Mouse (Mus musculus) kidney, adult 2 months (tissue): ENCODE measurements around the gene Elp4. TPM values are rescaled to one million over a fixed set of nuclear protein-coding genes. Genes with fewer than 3 reads are reported as not detected.

Source experiments
- DNase-seq: peaks from one replicate; pipeline ENCODE4 v3.0.0; 2021
- H3K27ac ChIP-seq: fragments of 200-500 bp; 2 replicates; pipeline ENCODE4 v1.5.1; 2012; ENCODE audit warnings: low read depth, low read length, control low read depth, inconsistent platforms; ENCODE audit not compliant: insufficient read depth
- H3K27me3 ChIP-seq: fragments of 200-500 bp; replicated peaks from 2 replicates; pipeline ENCODE4 v1.6.1; 2012; ENCODE audit warnings: mild to moderate bottlenecking, moderate library complexity, low read length, inconsistent platforms; ENCODE audit not compliant: control insufficient read depth, insufficient read depth
- H3K36me3 ChIP-seq: fragments of 200-500 bp; 2 replicates; pipeline ENCODE4 v1.6.1; 2012; ENCODE audit warnings: mild to moderate bottlenecking, moderate library complexity, low read length, inconsistent platforms; ENCODE audit not compliant: control insufficient read depth, insufficient read depth
- H3K4me1 ChIP-seq: fragments of 200-500 bp; 2 replicates; pipeline ENCODE4 v1.6.1; 2011; ENCODE audit warnings: low read length; ENCODE audit not compliant: control insufficient read depth, insufficient read depth
- H3K4me3 ChIP-seq: fragments of 200-500 bp; 2 replicates; pipeline ENCODE4 v1.5.1; 2011; ENCODE audit warnings: mild to moderate bottlenecking, low read depth, low read length, control low read depth; ENCODE audit not compliant: insufficient read depth
- CTCF ChIP-seq: fragments of 200-500 bp; conservative IDR thresholded peaks from 2 replicates; pipeline ENCODE4 v1.5.1; 2011; ENCODE audit warnings: low read depth, mild to moderate bottlenecking, control low read depth, low read length, moderate library complexity, mixed read lengths; ENCODE audit not compliant: insufficient read depth, insufficient read length
- POLR2A ChIP-seq: fragments of 200-500 bp; IDR thresholded peaks from one replicate; pipeline ENCODE4 v1.6.1; 2011; ENCODE audit warnings: low read depth, low read length, control low read depth
- WGBS: fragments of 180-500 bp; shearing (Covaris S2); methylation state at CpG from one replicate; pipeline ENCODE4 v1.1.7; 2018; 5-methylcytosine and 5-hydroxymethylcytosine counted together
- polyA plus RNA-seq: library from polyadenylated mRNA; depleted of rRNA; stranded (reverse); fragments of >200 nt; gene quantifications from 2 replicates; pipeline ENCODE4 v1.2.3, GENCODE M21; 2012

Gene Elp4
- polyA plus RNA-seq, 1 experiment, result 3.3 TPM

DNA sequence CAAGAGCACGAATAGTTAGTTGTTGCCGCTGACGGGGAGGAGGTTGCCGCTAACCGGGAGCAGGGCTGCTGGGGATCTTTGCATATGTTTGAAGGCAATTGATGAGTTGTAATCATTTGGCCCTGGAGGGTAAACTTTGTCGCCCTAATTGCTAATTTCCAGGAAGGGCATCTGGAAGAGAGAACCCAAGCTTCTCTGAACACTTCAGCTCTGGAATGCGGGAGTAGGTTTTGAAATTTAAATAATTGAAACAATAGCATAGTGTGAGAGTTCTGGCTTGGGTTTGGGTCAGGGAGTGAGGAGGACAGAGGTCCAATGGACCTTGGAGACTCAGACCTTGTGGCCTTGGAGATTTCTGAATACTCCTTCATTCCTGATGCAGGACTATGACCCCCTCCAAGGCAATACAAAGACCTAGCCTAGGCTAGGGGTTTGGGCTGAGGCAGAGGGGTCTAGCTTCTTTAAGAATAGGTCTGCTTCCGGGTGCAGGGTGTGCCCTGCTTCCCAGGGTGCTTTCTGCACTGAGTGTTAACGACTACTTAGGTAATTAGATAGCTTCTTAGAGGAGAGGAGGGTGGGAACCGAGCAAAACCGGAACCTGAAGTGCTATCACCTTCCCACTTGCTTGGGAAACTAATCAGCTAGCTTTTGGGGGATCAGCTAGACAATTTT is 226.8 kb downstream of the Elp4 start:
- no peak for TF ChIP-seq CTCF
- TF ChIP-seq POLR2A, result no peak
- WGBS, result 10% methylated on average over 11 of the region's 11 CpGs
- H3K36me3 ChIP-seq, result no peaks in the 10 kb centered on the region
- H3K4me3 ChIP-seq, result no peak overlapping the region
- H3K27ac ChIP-seq, result no peak overlapping the region
- H3K4me1 ChIP-seq, result peaks cover 8% of the 10 kb centered on the region; the same call in 1 of the 2 replicates
- DNase-seq, result no peak
- peaks cover 20% of the 10 kb centered on the region for H3K27me3 ChIP-seq

- peaks cover 8% of the 10 kb centered on the region; the same call in 1 of the 2 replicates for H3K4me1 ChIP-seq
- no peak for TF ChIP-seq POLR2A
- TF ChIP-seq CTCF, result no peak
- H3K4me3 ChIP-seq, result no peak overlapping the region
- WGBS, result 4% methylated on average over 11 of the region's 11 CpGs
- no peak overlapping the region for H3K27ac ChIP-seq
- no peaks in the 10 kb centered on the region for H3K36me3 ChIP-seq
- peaks cover 20% of the 10 kb centered on the region for H3K27me3 ChIP-seq
- no peak for DNase-seq
Observed at GRCm38 (mm10) chr2:105676909-105677433, 227.4 kb downstream of the Elp4 start.

DNA sequence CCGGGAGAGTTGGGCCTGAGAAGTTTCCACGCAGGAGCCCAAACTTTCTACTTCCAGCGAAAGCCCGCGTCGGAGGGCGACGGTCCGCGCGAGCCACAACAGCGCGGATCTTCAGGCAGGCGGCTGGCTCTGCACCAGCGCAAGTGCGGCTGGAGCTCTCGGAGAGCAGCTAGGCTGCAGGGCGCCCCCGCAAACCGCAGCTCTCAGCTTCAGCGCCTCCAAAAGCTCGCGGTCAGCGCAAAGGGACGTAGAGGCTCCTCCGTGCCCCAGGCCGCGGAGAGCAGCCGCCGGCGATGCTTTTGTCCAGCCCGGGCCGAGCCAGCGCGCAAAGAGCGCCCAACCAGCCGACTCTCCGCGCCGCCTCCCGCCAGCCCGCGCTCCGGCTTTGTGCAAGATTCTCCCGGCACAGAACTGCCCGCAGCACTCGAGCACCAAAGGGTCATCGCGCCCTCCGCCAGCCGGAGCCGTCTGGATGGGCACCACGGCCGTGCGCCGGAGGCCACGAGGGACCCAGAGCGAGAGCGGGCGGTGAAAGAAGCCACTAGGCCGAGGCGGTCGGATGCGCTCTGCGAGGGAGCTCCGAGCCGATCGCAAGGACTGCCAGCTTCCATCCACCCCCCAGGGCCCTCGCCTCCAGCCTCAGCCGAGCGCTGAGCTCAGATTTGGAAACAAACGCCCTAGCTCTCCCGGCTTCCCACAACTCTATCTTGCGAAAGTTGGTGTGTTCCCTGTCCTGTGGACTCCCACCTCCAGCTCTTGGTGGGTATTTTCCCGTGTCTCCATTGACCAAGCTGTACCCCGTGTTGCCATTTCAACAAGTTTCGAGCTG is 228.1 kb downstream of the Elp4 start:
- Histone ChIP-seq H3K27ac (no peak overlapping the region), H3K4me3 (peak overlapping the region; percentile 21; the same call in 1 of the 2 replicates), H3K27me3 (peaks cover 20% of the 10 kb centered on the region), H3K36me3 (no peaks in the 10 kb centered on the region), H3K4me1 (peaks cover 8% of the 10 kb centered on the region; the same call in 1 of the 2 replicates)
- 2% methylated on average over 72 of the region's 77 CpGs for WGBS
- no peak for DNase-seq
- TF ChIP-seq CTCF (no peak), POLR2A (no peak)

- H3K36me3 ChIP-seq, result no peaks in the 10 kb centered on the region
- 3% methylated on average over 11 of the region's 11 CpGs for WGBS
- peak overlapping the region; percentile 21; the same call in 1 of the 2 replicates for H3K4me3 ChIP-seq
- no peak for TF ChIP-seq POLR2A
- TF ChIP-seq CTCF, result no peak
- no peak overlapping the region for H3K27ac ChIP-seq
- no peak for DNase-seq
- peaks cover 17% of the 10 kb centered on the region for H3K27me3 ChIP-seq
- peaks cover 8% of the 10 kb centered on the region; the same call in 1 of the 2 replicates for H3K4me1 ChIP-seq
Observed at GRCm38 (mm10) chr2:105675730-105676079, 228.7 kb downstream of the Elp4 start.

GRCm38 (mm10) chr2:105674875-105675729 is 229.3 kb downstream of the Elp4 start:
- Histone ChIP-seq H3K27ac (no peak overlapping the region), H3K4me3 (peak overlapping the region; percentile 2; the same call in 1 of the 2 replicates), H3K27me3 (peaks cover 15% of the 10 kb centered on the region), H3K36me3 (no peaks in the 10 kb centered on the region), H3K4me1 (peaks cover 8% of the 10 kb centered on the region; the same call in 1 of the 2 replicates)
- WGBS, result 4% methylated on average over 49 of the region's 49 CpGs
- peak; percentile 46 for DNase-seq
- no peak for TF ChIP-seq CTCF
- no peak for TF ChIP-seq POLR2A

DNA sequence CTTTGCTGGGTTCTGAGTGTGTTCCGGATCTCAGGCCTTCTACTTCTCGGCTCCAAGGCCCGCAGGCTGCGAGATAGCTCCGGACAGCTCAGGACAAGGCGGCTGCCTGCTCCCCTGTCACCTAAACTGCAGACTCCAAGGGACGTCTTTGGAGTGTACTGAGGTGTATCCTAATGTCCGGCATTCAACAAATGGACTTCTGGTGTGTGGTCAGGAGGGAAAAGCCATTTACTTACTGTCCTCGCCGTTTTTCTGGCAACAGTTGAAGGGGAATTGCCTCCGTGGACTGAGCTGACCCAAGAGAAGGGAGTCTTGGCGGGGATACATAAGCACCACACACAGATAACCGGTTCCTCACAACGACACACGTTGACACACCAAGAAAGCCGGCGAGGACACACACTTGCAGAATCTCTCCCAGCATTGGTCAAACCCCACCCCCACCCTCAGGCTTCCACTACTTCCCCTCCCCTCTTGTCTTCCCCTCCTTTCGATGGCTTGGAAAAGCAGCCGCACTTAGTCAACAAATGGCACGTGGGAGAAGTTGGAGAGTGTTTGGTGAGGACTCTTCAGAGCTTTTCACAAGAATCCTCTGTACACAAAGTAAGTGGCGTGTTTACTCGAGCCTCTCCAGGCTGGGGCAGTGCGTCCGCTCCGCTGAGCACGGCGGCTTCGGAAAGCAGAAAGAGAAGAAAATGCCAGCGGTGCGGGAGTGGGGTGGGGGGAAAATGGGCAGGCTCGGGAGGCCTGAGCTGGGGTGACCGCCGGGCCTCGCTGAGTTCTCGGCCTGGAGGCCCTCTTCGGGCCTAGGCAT is 230.1 kb downstream of the Elp4 start:
- H3K36me3 ChIP-seq, result no peaks in the 10 kb centered on the region
- no peak overlapping the region for H3K4me3 ChIP-seq
- no peak for TF ChIP-seq POLR2A
- no peak for TF ChIP-seq CTCF
- WGBS, result 7% methylated on average over 36 of the region's 36 CpGs
- no peak for DNase-seq
- H3K27me3 ChIP-seq, result peaks cover 15% of the 10 kb centered on the region
- H3K4me1 ChIP-seq, result peaks cover 8% of the 10 kb centered on the region; the same call in 1 of the 2 replicates
- H3K27ac ChIP-seq, result no peak overlapping the region
